Mouse (Mus musculus): Measurements from ENCODE around the gene Krtap4-16. TPM values are rescaled to one million over a fixed set of nuclear protein-coding genes. Genes with fewer than 3 reads are reported as not detected.
"Not testable (repeated sequence)": the region's sequence is repeated elsewhere in the genome, so short reads cannot be mapped to it uniquely, and the experiment has no call there.

Gene Krtap4-16
- total RNA-seq (2021) = not detected
- long read RNA-seq, experiment 1 = 0 reads
- long read RNA-seq, experiment 2 = 0 reads

GRCm38 (mm10) chr11:99851508-99851907 is at the start of gene Krtap4-16:
Krtap4-16 (minus strand) TSS chr11:99851608.
- DNase-seq (ENCODE audit: low spot score) = no peak

- not testable (repeated sequence) for DNase-seq (ENCODE audit: low spot score)
Measured at GRCm38 (mm10) chr11:99878887-99879286, 27.5 kb upstream of the Krtap4-16 start, which contains the start of gene Gm11567. Gm11567 (plus strand) TSS chr11:99879187.

GRCm38 (mm10) chr11:99873089-99873488 is 21.7 kb upstream of the Krtap4-16 start, which contains the start of gene Krtap9-1:
Krtap9-1 (plus strand) TSS chr11:99873389.
- not testable (repeated sequence) for DNase-seq (ENCODE audit: low spot score)

GRCm38 (mm10) chr11:99864176-99864575 is 12.8 kb upstream of the Krtap4-16 start, which contains the start of gene Gm11559:
Gm11559 (plus strand) TSS chr11:99864476.
- DNase-seq (ENCODE audit: low spot score) = not testable (repeated sequence)

GRCm38 (mm10) chr11:99858761-99859160 is 7.4 kb upstream of the Krtap4-16 start:
- DNase-seq (ENCODE audit: low spot score) = no peak

GRCm38 (mm10) chr11:99857617-99858016 is 6.2 kb upstream of the Krtap4-16 start, which contains the start of gene Gm11568:
Gm11568 (plus strand) TSS chr11:99857917.
- no peak for DNase-seq (ENCODE audit: low spot score)

GRCm38 (mm10) chr11:99854121-99854520 is 2.7 kb upstream of the Krtap4-16 start:
- DNase-seq (ENCODE audit: low spot score) = no peak

- DNase-seq (ENCODE audit: low spot score) = no peak
Measured at GRCm38 (mm10) chr11:99846746-99847145, 4.7 kb downstream of the Krtap4-16 start.

GRCm38 (mm10) chr11:99842185-99842584 is 9.2 kb downstream of the Krtap4-16 start:
- no peak for DNase-seq (ENCODE audit: low spot score)

GRCm38 (mm10) chr11:99837966-99838365 is 13.4 kb downstream of the Krtap4-16 start, which contains the start of gene 2300003K06Rik:
2300003K06Rik (minus strand) TSS chr11:99838066.
- no peak for DNase-seq (ENCODE audit: low spot score)

- DNase-seq (ENCODE audit: low spot score) = not testable (repeated sequence)
Measured at GRCm38 (mm10) chr11:99815566-99815965, 35.8 kb downstream of the Krtap4-16 start, which contains the start of gene Gm11564. Gm11564 (minus strand) TSS chr11:99815666.

- DNase-seq (ENCODE audit: low spot score) = not testable (repeated sequence)
Measured at GRCm38 (mm10) chr11:99809792-99810191, 41.6 kb downstream of the Krtap4-16 start, which contains the start of gene Krtap4-13. Krtap4-13 (minus strand) TSS chr11:99809892.

- not testable (repeated sequence) for DNase-seq (ENCODE audit: low spot score)
Measured at GRCm38 (mm10) chr11:99804346-99804745, 47.1 kb downstream of the Krtap4-16 start, which contains the start of gene Gm11554. Gm11554 (minus strand) TSS chr11:99804446.

Other genes starting within 250 kb of the Krtap4-16 start
- not detected for gene Gm11938, start 248.3 kb downstream of the Krtap4-16 start, total RNA-seq (2021)
- not detected for gene Gm11937, start 241.4 kb downstream of the Krtap4-16 start, total RNA-seq (2021)
- gene Krtap2-4, start 236.8 kb downstream of the Krtap4-16 start, total RNA-seq (2021) = not detected
- gene Gm11562, start 231.2 kb downstream of the Krtap4-16 start, total RNA-seq (2021) = not detected
- not detected for gene Krtap4-1, start 223.4 kb downstream of the Krtap4-16 start, total RNA-seq (2021)
- gene Krtap4-2, start 216.5 kb downstream of the Krtap4-16 start, total RNA-seq (2021) = not detected
- gene Krtap4-7, start 207.5 kb downstream of the Krtap4-16 start, total RNA-seq (2021) = not detected
- not detected for gene Gm11555, start 201.4 kb downstream of the Krtap4-16 start, total RNA-seq (2021)
- gene Gm11563, start 192.6 kb downstream of the Krtap4-16 start, total RNA-seq (2021) = not detected
- gene Krtap4-6, start 185.6 kb downstream of the Krtap4-16 start, total RNA-seq (2021) = not detected
- not detected for gene Gm14190, start 160.9 kb downstream of the Krtap4-16 start, total RNA-seq (2021)
- not detected for gene Gm14180, start 117.3 kb downstream of the Krtap4-16 start, total RNA-seq (2021)
- not detected for gene Gm11595, start 78.7 kb downstream of the Krtap4-16 start, total RNA-seq (2021)
- gene Krtap4-8, start 70.9 kb downstream of the Krtap4-16 start, total RNA-seq (2021) = not detected
- gene Krtap4-9, start 66.4 kb downstream of the Krtap4-16 start, total RNA-seq (2021) = not detected
- gene Gm11596, start 58.1 kb downstream of the Krtap4-16 start, total RNA-seq (2021) = not detected
- gene Gm11569, start 52.7 kb downstream of the Krtap4-16 start, total RNA-seq (2021) = not detected
- not detected for gene Gm11554, start 47.2 kb downstream of the Krtap4-16 start, total RNA-seq (2021)
- gene Krtap4-13, start 41.7 kb downstream of the Krtap4-16 start, total RNA-seq (2021) = not detected
- not detected for gene Gm11564, start 35.9 kb downstream of the Krtap4-16 start, total RNA-seq (2021)
- not detected for gene 2300003K06Rik, start 13.5 kb downstream of the Krtap4-16 start, total RNA-seq (2021)
- not detected for gene Gm11568, start 6.3 kb upstream of the Krtap4-16 start, total RNA-seq (2021)
- not detected for gene Gm11559, start 12.9 kb upstream of the Krtap4-16 start, total RNA-seq (2021)
- gene Krtap9-1, start 21.8 kb upstream of the Krtap4-16 start, total RNA-seq (2021) = not detected
- gene Gm11567, start 27.6 kb upstream of the Krtap4-16 start, total RNA-seq (2021) = not detected
- gene Krtap31-1, start 56.3 kb upstream of the Krtap4-16 start, total RNA-seq (2021) = not detected
- not detected for gene Gm11565, start 63.1 kb upstream of the Krtap4-16 start, total RNA-seq (2021)
- not detected for gene Krtap31-2, start 84.7 kb upstream of the Krtap4-16 start, total RNA-seq (2021)
- gene Krtap9-5, start 96.9 kb upstream of the Krtap4-16 start, total RNA-seq (2021) = not detected
- gene Krtap29-1, start 127.4 kb upstream of the Krtap4-16 start, total RNA-seq (2021) = not detected
- not detected for gene Krtap16-1, start 135.0 kb upstream of the Krtap4-16 start, total RNA-seq (2021)
- not detected for gene Krtap17-1, start 142.4 kb upstream of the Krtap4-16 start, total RNA-seq (2021)
- gene Krt33a, start 164.6 kb upstream of the Krtap4-16 start, total RNA-seq (2021) = under 1 TPM in 1 of 2 experiments, not detected in 1; 0.21 TPM
- gene Krt33b, start 178.3 kb upstream of the Krtap4-16 start, total RNA-seq (2021) = not detected
- gene Krt34, start 189.9 kb upstream of the Krtap4-16 start, total RNA-seq (2021) = under 1 TPM in 1 of 2 experiments, not detected in 1; 0.25 TPM
- gene Krt31, start 198.9 kb upstream of the Krtap4-16 start, total RNA-seq (2021) = not detected
- gene Krt32, start 236.6 kb upstream of the Krtap4-16 start, total RNA-seq (2021) = not detected
- gene Krt35, start 244.6 kb upstream of the Krtap4-16 start, total RNA-seq (2021) = not detected

All from gastrocnemius, adult 18-20 months (tissue).